Mouse (Mus musculus) hindlimb bud, embryonic 11.5 days (tissue): ENCODE measurements at regions not wholly inside any gene's neighbourhood (a gene's known extent, or its start where the extent isn't known, plus 50 kb on each side); places are given as distances from the start of the nearest gene placed in this dataset.

Source experiments
- DNase-seq: peaks from one replicate; pipeline ENCODE4 v3.0.0-alpha.2; 2012; ENCODE audit warnings: low read depth, low spot score; ENCODE audit errors: extremely low spot score

DNA sequence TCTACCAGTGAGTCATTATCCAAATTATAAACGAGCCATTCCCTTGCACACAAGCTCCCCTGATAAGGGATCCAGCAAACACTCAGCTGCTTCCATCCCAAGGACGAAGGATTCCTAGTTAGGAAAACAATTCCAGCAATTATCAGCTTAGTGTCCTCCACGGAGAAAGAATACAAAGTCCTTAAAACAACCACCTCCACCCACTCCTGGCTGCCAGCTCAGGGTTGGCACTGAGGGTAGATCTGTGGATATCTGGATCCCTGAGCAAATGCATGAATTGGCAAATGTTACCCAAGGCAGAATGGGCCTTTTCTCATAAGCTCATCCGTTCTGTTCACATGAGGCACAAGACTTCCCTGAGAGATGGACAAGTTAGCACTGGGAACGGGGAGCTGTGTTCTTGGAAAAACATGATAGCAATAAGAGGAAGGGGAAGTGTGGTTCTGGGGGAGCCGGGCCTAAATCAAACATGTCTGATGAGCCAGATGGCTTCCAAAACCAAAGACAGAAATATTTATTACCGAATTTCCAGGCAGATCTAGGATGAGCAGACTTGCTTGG lies 368.1 kb upstream of the Runx1 start:
- no peak for DNase-seq

DNA sequence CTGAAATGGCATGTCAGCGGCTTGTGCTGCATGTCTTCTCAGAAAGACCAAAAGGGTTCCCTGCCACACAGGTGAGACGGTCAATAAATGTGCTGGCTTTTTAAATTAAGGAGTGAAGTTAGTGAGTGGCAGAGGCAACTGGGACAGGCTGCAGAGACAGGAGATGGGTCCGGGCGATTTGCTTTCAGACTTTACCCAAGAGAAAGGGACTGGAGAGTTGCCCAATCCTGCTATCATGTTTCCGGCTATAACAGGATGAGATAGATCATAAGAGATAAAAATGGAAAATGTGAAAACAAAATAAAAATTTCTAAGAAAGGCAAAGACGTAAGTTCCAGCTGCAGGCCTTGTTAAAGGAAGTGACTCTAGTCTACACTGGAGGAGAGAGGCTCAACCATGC lies 367.3 kb upstream of the Runx1 start:
- DNase-seq: no peak

DNA sequence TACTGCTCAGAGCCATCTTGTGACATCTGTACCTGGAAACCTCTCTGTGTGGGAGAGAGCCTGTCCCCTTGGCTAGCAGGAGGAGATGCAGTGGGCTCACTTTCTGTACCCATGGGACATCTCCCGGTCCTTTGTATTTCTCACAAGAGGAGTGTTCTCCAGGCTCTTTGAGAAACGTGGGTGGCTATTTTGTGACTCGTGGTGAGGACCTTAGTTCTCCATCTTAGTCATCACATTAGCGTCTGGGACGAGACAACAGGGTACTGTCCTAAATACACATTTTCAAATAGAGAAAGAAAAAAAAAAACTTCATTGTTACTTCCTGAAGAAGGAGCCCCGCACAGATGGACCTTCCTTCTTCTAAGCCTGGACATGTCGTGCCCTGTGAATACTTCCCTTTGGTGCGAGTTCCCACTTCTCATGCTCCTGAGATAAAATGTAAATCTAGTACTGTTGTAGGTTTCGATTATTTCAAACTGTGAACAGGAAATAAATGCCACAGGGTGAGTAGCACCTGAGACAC lies 366.8 kb upstream of the Runx1 start:
- DNase-seq: no peak

DNA sequence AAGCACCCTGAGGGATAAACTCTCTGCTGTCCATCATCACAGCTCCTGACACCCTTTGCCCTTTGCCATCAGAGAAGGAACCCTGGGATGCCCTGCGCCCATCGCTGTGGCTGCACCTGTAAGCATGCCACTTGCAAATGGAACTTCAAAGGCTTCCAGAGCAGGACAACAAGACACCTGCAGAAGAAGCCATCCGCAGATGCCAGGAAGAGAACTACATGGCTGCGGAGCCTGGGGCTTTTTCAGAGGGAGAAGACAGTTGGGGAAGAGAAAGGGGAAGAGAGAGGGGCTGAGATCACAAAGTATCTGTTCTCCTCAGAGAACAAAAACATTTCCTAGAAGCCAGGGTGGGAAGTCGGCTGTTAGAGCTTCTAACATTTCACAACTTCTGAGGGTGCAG lies 365.2 kb upstream of the Runx1 start:
- no peak for DNase-seq

DNA sequence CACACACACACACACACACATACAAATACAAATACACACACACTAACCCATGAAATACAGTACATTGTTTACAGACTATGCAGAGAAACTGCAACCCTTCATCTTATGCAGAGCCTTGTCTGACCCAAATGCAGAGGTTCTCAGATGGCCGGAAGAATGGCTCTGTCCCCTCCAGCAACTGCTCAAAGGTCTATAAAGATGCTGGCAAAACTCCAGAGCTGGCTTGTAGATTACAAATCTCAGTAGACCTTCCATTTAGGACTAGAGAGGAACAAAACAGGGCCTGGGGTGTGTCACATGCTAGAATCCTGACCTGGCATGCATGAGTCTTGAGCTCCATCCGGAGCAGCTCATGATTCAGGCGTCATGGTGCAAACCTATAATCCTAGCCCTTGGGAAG lies 364.4 kb upstream of the Runx1 start:
- no peak for DNase-seq

DNA sequence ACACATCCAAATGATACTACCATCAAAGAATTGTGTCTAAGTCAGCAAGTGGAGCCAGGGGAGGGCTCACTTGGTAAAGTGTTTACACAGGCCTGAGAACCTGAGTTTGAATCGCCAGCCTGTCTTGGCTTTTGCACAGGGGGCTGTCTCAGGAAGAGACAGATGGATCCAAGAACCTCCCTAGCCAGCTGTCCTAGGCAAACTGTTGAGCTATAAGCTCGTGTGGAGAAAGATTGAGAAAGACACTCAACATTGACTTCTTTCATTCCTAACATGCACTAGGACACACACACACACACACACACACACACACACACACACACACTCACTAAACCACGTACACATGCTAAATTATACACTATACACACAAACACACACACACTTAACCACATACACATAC lies 363.9 kb upstream of the Runx1 start:
- no peak for DNase-seq

DNA sequence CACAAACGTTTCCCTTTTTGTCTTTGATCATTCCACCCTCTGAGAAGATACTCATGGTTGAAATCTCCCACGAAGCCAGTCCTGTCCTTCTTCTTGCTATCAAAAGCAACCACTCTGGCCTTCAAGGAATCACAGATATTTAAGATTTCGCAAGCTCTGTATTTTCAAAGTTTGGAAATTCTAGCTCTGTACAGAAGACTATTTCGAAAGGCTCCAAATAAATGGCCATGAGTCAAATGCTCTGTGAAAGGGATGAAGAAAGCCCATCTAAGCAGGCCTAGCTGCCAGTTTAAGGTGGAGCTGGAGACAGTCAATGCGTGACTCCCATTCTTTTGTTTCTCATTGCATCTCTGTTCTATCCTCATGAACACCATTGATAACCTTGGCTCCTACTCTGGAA lies 363.5 kb upstream of the Runx1 start:
- DNase-seq: no peak

DNA sequence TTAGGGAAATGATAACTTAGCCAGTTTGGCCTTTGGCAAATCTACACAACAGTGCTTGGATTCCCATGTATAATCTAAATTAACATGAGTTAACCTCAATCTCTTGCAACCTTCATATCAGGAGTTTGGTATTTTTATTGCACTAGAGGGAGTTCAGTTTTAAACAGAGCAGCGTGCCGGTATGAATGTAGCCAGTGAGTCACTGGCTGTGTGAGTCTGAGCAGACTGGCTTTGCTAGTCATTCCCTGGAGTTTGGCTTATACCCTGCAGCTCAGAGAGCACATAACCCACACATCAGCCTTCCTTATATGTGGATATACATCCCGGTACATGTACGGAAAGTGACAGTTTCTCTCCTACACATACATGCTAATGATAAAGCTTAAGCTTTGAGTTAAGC lies 360.6 kb upstream of the Runx1 start:
- DNase-seq: no peak

DNA sequence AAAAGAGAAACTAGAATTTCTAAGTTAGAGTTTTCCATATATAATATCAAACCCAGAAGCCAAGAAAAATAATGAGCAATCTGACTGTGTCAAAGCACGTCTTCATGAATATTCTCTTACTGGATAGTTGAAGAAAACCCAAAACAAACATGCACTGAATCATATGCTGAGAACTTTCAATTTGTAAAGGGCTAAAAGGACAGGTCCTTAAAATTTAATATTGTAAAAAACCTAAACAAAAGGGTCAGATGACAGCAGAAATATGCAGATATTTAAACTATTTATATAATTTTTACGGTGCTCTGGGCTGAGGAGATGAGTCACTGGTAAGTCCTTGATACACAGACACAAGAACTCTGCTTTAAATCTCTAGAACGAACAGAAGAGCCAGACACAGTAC lies 356.7 kb upstream of the Runx1 start:
- no peak for DNase-seq

DNA sequence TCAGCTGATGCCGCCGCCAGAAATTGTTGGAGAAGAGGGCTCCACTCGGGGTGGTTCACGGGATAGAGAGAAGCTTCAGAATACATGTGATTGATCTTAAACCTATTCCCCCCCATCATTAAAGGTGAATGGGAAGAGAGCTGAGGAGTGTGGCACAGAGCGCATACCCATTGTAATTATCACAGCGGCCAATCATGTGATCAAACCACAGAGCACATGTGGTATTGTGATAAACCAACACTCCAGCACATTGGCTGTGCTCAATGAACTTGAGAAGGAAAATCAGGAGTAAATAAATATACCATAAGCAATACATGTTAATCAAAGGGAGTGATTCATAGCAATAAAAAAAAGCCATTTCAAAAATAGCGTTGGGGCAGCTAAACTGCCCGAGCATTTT lies 355.5 kb upstream of the Runx1 start:
- no peak for DNase-seq

DNA sequence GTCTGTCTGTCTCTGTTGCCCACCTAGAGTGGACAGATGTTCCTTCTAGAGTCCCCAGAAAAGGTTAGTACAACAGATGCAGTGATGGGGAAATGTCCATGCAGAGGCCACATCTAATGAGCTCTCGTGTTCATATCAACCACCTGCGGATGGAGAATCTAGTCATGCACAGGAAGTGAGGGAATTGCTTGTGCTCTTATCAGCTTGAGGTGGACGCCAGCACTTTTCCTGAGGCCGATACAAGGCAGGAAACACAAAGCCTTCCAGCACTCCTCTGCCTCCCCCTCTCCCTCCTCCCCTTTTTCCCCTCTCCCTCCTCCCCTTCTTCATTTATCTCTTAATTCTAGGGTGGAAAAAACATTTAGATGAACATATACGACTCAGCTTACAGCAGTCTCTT lies 354.3 kb upstream of the Runx1 start:
- DNase-seq: no peak

DNA sequence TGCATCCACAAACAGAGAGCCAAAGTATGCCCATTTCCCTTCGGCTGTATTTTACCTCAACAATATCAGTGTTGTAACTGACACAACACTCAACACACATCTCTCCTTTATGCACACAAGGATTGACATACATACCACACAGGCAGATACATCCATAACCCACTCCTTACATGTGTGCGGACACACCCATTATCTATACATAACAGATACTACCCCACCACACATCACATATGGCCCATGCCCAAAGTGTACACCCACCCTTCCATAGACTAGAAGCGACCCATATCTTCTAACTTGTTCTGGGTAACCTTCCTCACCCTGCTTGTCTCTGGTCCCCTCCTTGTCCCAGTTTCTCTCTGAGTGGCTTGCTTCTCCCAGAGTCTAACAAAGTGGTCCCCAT lies 340.7 kb upstream of the Runx1 start:
- DNase-seq: no peak

DNA sequence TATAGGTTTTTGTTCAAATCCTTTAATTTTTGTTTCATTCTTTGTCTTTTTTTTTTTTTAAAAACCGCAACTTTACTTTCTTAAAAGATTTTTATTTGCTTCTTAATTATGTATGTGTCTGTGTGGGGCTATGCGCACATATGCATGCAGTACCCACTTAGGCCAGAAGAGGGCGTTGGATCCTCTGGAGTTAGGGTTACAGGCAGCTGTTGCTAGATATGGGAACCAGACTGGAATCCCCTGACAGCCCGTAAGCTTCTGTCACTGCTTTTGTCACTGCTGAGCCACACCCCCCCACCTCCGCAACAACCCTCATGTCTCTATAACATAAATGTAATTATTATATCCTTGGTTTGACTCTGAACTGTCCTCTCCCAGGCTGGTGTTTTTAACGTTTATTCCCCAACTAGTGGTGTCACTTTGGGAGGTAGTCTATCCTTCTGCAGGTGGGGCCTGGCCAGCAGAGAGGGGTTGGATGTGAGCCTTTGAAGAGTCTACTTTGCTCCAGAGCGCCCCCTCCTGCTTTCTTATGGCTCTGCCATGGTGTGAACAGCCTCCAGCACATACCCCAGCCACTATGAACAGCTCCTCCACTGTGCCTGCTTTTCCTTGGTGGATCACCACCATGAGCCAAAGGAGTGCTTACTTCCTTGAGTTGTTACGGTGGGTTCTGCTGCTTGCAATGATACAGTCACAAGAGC lies 332.7 kb upstream of the Runx1 start:
- no peak for DNase-seq

DNA sequence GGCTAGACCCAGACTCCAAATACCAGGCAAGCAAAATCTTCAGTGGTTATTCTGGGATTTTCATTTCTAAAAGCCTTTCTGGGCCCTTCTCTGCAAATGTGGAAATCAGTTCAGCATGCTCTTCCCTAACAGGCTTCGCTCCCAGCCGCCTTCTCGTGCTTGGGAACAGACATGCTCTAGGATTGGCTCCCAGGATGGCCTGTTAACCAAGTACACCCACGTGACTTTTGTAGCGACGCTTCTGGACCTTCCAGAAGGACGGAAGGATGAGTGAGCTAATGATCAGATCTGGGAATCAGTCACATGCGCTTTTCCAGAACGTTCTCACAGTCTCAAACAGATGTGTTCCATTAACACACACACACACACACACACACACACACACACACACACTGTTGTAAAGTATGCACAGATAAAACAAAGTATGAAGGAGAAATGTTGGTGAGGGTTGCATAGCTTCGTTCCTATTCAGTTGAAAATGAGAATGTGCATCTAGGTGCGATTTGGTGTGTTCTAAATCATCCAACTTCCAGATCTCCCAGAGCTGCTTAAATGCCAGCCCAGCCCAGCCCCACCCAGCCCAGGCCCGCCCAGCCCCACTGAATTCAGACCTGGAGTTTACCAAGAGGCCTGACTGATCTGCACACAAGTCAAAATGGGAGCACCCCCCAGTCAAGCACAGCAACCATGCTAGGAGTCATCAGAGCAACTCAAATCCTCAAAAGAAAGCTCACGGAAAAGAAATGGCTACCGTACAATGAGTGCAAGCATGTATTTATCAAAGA lies 327.8 kb upstream of the Runx1 start:
- no peak for DNase-seq

DNA sequence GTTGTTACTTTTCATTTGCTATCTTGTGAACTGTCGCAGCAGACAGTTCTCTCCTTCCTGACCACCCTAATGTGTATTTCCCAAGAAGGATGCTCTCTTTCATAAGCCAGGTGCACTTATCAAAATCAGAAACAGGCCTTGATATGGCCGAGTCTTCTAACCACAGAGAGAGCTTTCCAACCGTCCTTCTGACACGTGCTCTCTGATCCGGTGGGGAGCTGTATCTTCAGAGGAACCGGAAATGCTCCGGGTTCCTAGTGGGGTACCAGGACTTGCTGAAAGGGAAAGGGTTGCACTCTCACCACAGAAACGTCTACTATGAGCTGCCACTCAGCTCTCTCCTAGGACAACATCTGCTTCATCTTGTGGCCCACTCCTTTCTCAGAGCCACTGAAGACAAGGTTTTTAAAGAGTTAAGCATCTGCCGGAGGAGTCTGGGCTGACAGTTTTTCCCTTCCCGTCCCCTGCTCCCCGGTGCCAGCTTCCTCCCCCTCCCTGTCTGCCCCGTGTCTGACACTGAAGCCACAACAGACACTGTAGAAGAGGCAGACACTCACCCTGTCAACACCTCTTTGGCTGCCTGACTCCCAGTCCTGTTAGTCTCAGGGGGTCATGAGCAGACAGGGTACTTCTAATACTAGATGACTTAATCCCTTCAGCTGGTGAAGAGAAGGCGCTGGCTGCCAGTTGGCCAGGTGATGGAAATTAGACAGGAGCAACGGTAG lies 327.0 kb upstream of the Runx1 start:
- no peak for DNase-seq

DNA sequence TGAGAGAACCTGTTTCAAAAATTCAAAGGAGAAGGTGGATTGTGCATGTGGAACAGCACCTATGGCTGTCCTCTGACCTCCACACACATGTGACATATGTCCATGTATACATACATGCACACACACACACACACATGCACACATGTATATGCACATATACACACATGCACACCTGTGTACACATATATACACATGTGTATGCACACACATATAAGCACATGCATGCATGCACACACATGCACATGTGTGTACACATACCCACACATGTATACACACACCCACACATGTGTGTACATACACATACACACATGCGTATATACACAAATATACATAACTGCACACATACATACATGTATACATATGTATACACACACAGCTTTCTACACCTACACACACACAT lies 326.1 kb upstream of the Runx1 start:
- DNase-seq: no peak

DNA sequence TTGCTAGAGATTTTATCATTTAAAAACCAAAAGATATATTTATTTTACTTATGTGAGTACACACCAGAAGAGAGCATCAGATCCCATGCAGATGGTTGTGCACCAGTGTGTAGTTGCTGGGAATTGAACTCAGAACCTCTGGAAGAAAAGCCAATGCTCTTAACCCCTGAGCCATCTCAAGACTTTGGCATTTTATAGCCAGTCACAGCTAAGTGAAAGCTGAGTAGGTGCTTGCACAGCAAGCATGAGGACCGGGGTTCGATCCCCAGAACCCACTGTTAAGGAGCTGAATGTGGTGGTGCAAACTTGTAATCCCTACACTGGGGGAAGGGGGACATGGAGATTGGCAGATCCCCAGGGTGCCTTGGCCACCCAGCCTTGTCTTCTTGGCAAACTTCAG lies 325.7 kb upstream of the Runx1 start:
- no peak for DNase-seq

DNA sequence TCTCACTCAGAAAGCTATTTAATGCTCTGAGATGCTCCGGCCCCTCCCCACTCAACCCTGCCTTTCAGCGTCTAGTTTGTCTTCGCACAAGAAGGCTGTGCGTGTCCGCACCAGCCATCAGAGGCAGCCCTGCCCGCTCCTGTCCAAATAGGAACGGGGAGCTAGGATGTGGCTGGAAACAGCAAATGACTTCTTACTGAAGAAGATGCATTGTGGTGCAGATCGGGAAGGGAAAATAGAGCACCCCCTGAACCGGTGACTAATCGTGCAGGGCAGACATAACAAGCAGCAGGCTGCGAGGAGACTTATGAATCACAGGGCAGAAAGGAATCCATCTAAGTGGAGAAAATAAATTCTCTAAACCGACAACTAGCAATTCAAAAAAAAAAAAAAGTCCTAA lies 324.5 kb upstream of the Runx1 start:
- DNase-seq: no peak

DNA sequence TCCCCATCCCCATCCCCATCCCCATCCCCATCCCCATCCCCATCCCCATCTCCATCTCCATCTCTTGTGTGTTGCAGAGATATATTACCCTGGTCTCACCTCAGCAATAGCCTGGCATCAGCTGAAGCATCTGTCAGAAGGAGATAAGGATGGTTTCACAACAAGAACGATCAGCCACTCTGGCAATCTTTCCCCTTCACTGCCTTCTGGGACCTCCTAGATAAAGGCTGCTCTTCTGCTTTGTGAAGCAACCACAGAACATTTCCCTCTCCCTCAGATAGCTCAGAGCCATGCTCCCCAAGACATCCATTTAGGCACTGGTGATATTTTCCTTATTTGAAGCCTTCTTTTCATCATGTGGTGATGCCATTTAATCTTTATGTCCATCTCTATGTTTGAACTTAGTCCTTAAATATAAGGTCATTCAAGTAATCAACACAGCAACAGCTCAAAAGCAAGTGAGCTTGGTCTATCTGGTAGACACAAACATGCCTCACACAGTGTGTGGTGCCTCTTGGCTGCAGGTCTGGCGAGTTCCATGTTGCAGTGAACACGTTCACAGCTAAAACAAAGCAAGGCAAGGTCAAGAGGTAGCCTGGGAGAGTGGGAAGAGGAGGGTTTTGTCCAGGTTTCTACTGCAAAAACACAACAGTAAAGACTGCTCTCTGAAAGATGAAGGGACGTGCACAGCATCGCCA lies 321.7 kb upstream of the Runx1 start:
- DNase-seq: no peak

DNA sequence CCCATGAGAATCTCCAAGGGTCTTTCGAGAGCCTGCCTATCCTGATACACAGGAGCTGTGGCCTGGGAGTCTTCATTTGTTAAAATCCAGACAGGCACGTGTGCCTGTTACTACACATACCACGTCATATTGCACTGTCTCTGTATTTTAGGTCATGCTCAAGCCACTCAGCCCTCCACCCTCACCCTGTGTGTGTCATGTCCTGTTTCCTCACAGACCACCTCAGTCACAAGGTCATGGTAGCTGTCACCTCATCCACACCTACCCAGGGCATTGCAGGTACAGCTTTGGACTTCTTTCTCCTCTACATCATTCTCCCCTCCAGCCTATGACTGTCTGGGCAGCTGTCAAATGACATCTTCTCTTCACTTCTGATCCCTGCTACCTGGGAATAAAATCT lies 320.9 kb upstream of the Runx1 start:
- no peak for DNase-seq

DNA sequence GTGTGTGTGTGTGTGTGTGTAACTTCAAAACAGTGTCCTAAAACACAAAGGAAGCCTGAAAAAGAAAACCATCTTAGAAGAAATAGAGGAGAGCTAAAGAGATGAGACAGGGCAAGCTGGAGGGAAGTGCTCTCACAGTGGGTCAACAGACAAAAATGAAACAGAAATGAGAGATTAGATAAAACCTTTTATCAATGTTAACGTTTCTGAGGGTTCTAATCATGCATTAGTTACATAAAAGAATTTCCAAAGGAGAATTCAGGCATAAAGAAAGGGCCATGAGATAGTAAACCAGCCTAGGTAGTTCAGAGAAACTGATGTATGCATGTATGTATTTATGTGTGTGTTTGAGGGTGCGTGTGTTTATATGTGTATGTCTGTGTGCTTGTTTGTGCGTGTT lies 319.7 kb upstream of the Runx1 start:
- DNase-seq: no peak
